Comparison of ENCODE assay signal across 33 mouse cellular contexts in genomic region chr14:62437806-62438205, GRCm38 (mm10). TPM values are rescaled to one million over a fixed set of nuclear protein-coding genes. Genes with fewer than 3 reads are reported as not detected.
"Had no signal": no experiment of that assay in that cellular context is flagged by ENCODE, and none has a peak within 500 bp of the region (broad histone marks: within the 10 kb centered on the region; RNA-seq: fewer than 3 reads in every experiment).

No protein-coding gene starts in this region.

- ATAC-seq: hindbrain, embryonic 16.5 days; hindbrain, postnatal 0 days; inflammation-experienced regulatory T-cells, adult 6 months; intestine, embryonic 15.5 days; intestine, embryonic 16.5 days; intestine, postnatal 0 days had no signal

- H3K4me2 ChIP-seq: heart, embryonic 11.5 days; heart, embryonic 12.5 days; heart, embryonic 13.5 days; heart, embryonic 15.5 days; hindbrain, embryonic 12.5 days; hindbrain, embryonic 13.5 days; hindbrain, embryonic 14.5 days; hindbrain, embryonic 15.5 days; intestine, embryonic 15.5 days; kidney, embryonic 15.5 days had no signal

- H3K9me3 ChIP-seq: heart, embryonic 10.5 days; heart, embryonic 12.5 days; heart, embryonic 13.5 days; heart, embryonic 15.5 days; hindbrain, embryonic 10.5 days; hindbrain, embryonic 12.5 days; hindbrain, embryonic 13.5 days; hindbrain, embryonic 15.5 days; intestine, embryonic 15.5 days; kidney, embryonic 15.5 days had no signal

- H3K9ac ChIP-seq: heart, embryonic 12.5 days; heart, embryonic 13.5 days; heart, embryonic 15.5 days; hindbrain, embryonic 12.5 days; hindbrain, embryonic 13.5 days; hindbrain, embryonic 14.5 days; hindbrain, embryonic 15.5 days; intestine, embryonic 15.5 days; kidney, embryonic 15.5 days had no signal

- H3K4me1 ChIP-seq: heart, embryonic 10.5 days; heart, embryonic 12.5 days; heart, embryonic 13.5 days; heart, embryonic 15.5 days; hindbrain, embryonic 10.5 days; hindbrain, embryonic 12.5 days; hindbrain, embryonic 13.5 days; hindbrain, embryonic 15.5 days; intestine, embryonic 15.5 days; kidney, embryonic 15.5 days had no signal

- H3K27ac ChIP-seq: heart, adult 2 months; heart, embryonic 10.5 days; heart, embryonic 13.5 days; heart, embryonic 15.5 days; hindbrain, embryonic 10.5 days; hindbrain, embryonic 12.5 days; hindbrain, embryonic 13.5 days; hindbrain, embryonic 14.5 days; hindbrain, embryonic 15.5 days; hindbrain, postnatal 0 days; intestine, embryonic 15.5 days; kidney, embryonic 15.5 days; kidney, postnatal 0 days; layer of hippocampus, adult 2 months had no signal

- H3K27me3 ChIP-seq: heart, embryonic 12.5 days; heart, embryonic 13.5 days; heart, embryonic 15.5 days; hindbrain, embryonic 12.5 days; hindbrain, embryonic 13.5 days; hindbrain, embryonic 15.5 days; intestine, embryonic 15.5 days; kidney, embryonic 15.5 days had no signal

- H3K4me3 ChIP-seq: heart, adult 2 months; heart, embryonic 10.5 days; heart, embryonic 12.5 days; heart, embryonic 13.5 days; heart, embryonic 15.5 days; hindbrain, embryonic 10.5 days; hindbrain, embryonic 12.5 days; hindbrain, embryonic 13.5 days; hindbrain, embryonic 15.5 days; intestine, embryonic 15.5 days; kidney, embryonic 15.5 days; layer of hippocampus, adult 2 months had no signal

- DNase-seq: heart, adult 2 months; heart, postnatal 10 days; heart, postnatal 14 days; heart, postnatal 4 days; kidney, postnatal 10 days; kidney, postnatal 4 days; layer of hippocampus, adult 9-11 months; layer of hippocampus, postnatal 36 days had no signal

- H3K36me3 ChIP-seq: heart, embryonic 10.5 days; heart, embryonic 12.5 days; heart, embryonic 13.5 days; heart, embryonic 15.5 days; hindbrain, embryonic 10.5 days; hindbrain, embryonic 12.5 days; hindbrain, embryonic 13.5 days; hindbrain, embryonic 15.5 days; intestine, embryonic 15.5 days; kidney, embryonic 15.5 days had no signal

RNA-seq across cellular contexts. Expression of gene Gucy1b2, which starts 18.3 kb away (rescaled TPM):
- total RNA-seq: heart, postnatal 10 days; heart, postnatal 14 days; heart, postnatal 25 days; hematopoietic stem cell, adult 5-6 weeks had no signal
- polyA plus RNA-seq: heart, embryonic 11.5 days; inflammation-experienced regulatory T-cells, adult 6 months; intestine, embryonic 14.5 days; intestine, embryonic 15.5 days; kidney, embryonic 14.5 days; kidney, embryonic 15.5 days; kidney, embryonic 16.5 days; kidney, postnatal 0 days; large intestine, adult 2 months had no signal
